Mouse (Mus musculus) layer of hippocampus, adult 11-12 months (tissue): Measurements from ENCODE around the gene Myct1.

Experiments used
- DNase-seq: peaks from one replicate; pipeline ENCODE4 v3.0.0; 2022; ENCODE audit warnings: low spot score

Myct1 gene

DNA sequence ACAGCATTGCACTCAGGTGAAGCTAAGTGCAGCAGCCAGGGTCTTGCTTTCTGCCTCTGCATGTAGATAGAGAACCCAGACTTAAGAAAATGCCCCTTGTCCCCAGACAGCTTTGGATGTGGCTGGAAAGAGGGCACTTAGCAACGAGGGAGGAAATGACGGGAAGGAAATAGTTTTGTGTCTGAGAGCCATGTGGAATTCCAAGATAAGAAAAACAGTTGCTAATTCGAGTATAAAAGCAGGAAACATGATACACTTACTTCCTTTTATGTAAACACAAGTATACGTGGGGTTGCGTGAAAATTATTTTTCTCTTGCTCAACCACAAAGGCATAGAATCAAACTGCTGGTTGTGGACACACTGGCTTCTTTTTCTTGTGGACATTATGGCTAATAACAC, at the start of gene Myct1:
Gene Myct1, plus strand, starts transcription at position 312 of the 400 bp plus-strand sequence.
- DNase-seq: no peak

DNA sequence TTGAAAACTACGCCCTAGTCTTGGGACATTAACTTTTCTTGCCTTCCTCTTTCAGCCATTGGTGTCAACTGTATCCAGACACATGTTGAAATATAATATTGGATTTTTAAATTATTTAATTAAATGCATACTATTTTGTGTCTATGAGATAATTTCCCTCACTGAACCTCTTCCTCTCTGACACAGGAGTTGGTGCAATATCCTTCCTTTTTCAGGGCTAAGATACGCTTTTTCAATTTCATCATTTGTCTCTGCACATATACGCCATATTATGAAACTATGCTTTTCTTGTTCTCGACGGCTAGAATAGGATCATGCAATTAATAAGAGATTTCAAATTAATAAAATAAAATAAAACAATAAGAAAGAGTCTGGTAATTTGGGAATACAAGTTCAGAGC, 47.1 kb upstream of the Myct1 start:
- DNase-seq: no peak

DNA sequence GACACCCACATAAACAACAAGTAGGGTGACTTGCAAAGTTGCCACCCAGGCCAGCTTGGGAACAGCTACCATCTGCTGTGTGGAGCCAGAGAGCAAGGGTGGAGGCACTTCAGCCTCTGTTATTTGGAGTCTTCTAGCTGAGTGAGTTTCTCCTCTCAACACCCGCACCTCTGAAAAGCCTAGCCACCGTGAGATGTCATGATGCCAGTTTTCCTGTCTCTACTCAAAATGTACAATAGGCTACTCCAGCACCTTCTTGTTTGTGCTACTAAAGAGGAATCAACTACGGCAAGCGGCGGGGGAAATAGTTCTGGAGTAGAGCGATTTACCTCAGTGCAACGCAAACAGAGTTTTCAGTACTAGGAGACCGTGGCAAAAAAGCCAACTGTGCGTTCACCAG, 45.8 kb upstream of the Myct1 start:
- no peak for DNase-seq

DNA sequence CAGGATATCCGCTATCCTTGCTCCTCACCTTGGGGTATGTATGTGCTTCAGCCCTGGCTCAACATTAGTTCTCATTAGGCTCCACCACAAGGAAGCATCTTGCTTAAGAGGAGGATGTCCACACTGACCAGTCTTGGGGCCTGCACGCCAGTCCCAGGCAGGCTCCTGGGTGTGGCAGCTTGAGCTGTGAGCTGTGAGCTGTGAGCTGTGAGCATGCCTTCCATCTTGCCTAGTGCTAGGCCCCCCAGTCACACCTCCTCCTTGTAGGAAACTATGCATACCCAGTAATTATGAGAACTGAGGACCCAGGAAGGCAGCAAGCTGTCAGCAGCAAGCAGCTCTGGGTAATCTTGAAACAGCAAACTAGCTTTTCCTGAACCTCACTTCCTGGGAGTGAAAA, 44.9 kb upstream of the Myct1 start:
- no peak for DNase-seq

DNA sequence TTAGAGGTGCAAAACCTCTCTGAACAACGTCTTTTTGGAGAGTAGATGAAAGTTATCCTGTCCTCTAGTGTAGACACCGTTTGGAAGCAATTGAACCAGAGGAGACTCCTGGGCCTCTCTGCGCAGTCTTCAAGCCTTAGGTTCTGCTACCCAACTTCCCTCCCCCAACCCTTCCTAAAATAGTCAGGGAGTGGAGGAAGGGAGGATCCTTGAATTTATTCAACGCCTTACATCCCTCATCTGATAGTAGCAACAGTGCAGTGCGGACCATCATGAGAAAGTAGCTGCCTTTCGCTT, 43.8 kb upstream of the Myct1 start:
- DNase-seq: no peak

DNA sequence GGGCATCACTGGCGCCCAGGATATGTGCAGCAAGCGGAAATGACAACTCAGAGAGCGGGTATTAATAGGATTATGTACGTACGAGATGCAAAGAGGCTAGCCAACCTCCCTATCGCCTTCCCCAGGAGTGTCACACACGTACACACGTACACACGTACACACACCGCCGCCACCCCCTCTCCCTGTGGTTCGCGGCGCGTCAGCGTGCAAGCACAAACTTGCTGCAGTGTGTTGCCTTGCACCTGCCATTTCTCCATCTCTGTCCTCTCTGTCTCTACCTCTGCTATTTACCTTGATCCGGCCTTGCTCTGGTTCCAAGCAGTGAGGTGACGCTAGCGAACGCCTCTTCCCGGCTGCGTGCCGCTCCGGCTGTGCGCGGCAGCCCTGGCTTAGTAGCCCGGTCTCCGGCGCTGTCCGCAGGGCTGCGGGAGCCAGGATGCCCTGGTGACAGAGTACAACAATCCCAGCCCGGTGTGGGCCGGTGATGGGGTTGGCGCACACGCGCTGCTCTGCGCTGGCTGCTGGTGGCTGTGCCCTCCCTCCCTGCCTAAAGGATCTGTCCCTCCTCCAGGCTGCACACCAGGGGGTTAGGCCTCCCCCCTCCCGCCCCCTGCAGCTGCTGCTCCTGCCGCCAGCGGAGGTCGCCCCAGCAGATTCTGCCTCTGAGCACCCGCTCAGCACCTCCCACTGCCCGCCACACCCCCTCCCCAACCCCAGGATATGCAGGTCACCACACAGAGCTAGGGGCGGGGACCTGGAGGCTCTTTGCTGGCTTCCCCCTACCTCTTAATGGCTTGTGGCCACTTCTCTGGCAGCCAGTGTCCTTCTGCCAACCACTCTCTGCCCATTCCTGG, 43.2 kb upstream of the Myct1 start:
- peak; percentile 62 for DNase-seq

DNA sequence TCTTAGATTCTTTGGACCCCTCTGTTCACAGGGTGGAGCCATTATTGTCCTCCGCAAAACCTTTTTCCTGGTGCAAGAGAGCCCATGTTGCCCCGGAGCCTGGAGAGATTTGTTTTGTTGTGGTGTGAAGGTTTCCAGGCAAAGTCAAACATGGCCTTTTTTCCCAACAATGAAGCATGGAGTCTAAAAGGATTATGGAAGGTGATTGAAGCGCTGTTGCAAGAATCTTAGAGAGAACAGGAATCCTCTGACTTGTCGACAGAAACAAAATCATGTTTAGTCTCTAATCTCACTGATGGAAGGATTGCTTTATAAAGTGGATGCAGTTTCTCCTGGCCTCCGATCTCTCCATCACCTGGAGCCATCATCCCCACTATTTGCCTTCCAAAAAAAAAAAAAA, 42.2 kb upstream of the Myct1 start, which contains the start of gene Syne1:
Gene Syne1, minus strand, starts transcription at position 101 of the 400 bp plus-strand sequence.
- DNase-seq: no peak

DNA sequence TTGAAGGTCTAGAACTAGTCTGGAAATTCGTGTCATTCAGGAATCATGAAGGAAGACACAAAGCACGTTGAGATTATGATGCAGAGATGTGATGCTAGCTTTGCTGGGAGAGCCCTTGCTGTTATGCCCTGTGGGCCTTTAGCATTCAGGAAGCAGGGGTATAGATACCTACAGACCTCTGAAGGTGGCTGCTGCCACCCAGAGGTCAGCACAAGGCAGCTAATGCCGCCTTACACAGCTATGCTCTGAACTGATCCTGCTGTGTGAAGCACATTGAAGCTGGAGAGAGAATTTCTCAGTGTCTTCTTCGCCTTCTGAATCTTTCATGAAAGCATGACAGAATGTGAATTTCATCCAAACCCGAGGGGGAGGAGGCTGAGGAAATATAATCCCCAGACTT, 38.6 kb upstream of the Myct1 start:
- DNase-seq: no peak

DNA sequence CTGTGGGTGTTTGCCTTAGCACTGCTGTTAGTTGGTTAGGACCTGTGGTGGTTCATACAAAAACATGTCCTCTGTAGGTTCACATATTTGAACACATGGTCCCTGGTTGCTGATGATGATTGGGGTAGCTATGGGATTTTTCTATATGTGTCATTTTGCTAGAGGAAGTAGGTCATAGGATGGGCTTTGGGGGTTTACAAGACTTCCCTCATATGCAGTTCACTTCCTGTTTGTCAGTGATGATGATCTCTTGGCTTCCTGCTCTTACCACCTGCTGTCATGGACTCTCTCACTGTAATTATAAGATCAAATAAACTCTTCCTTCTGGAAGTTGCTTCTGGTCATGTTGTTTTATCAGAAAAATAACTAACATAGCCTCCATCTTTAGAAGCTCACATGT, 34.8 kb upstream of the Myct1 start:
- DNase-seq: no peak

DNA sequence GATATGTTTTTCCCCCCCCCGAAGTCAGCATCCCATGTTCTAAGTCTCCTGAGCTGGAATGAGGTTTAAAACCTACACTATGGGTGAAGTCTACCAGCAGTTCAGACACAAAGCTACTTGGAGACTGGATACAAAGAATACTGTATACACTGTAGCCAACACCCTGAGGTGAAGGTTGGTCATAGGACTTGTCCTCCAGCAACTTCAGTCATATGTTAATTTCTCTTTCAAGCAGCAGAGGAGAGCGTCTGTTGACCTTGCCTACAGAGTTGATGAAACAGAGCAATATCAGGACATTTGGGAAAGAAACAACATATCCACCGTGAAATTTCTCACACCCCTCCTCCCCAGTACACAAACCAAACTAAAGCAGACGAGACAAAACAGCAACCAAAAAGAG, 33.0 kb upstream of the Myct1 start:
- DNase-seq: no peak

DNA sequence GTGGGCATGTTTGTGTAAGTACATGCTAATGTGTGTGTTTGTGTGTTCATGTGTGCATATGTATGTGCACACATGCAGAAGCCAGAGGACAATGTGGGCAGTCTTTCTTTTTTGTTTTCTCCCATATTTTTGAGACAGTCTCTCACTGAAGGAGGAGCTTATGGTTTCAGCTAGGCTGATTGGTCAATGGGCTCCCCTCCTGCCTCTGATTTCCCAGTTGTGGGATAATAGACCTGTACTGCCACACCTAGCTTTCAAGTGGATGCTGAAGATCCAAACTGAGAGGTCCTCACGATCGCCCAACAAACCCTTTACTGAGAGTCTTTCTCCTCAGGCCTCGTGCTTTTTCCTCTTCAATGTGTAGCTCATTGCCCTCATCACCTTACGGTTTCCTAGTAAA, 31.9 kb upstream of the Myct1 start:
- no peak for DNase-seq

DNA sequence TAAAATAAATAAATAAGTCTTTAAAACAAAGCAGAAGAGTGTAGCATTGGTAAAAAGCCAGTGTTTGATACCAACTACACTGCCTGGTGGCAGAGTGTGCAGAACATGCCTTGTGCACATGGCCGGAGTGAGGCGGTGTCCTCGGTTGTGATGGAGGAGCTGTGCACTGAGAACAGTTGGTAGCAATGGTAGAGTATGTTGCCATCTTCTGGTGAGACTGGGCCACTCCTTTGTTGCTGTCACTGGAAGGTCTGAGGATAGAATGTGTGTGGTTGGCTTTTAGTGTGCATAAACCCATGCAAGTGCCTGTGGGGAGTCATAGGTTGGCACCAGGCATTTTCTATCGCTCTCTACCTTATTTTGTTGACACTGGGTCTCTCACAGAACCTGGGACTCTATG, 24.6 kb upstream of the Myct1 start:
- no peak for DNase-seq

DNA sequence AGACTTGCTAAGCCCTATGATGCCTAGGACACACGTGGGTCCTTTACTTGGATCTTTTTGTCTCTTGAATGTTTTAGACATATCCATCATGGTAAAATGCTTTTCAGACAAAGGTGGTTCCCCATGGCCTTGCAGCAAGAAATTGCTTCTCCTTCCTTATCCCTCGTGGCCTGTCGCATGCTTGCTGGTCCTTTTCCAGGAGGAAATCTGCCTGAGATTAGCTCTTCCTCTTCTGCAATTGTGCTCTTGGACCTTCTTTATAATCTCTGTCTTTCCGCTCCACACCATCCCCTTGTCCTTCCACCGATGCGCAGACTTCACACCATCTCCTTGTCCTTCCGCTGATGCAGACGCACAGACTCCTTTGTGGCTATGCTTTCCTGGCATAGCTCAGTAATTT, 23.5 kb upstream of the Myct1 start:
- no peak for DNase-seq

DNA sequence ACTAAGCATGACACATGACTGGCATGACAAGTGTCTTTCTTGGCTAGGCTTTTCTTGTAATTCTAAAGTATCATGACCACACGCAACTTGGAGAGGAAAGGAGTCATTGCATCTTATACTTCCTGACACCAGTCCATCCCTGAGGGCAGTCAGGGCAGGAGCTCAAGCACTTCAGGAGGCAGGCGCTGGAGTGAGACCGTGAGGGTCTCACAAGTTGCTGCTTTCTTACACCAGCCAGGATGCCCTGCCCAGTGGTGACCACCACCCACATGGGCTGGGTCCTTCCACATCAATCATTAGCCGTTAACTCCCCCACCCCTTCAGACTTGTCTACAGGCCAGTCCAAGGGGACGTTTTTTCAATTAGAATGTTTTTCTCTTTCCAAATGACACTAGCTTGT, 22.2 kb upstream of the Myct1 start:
- DNase-seq: no peak

DNA sequence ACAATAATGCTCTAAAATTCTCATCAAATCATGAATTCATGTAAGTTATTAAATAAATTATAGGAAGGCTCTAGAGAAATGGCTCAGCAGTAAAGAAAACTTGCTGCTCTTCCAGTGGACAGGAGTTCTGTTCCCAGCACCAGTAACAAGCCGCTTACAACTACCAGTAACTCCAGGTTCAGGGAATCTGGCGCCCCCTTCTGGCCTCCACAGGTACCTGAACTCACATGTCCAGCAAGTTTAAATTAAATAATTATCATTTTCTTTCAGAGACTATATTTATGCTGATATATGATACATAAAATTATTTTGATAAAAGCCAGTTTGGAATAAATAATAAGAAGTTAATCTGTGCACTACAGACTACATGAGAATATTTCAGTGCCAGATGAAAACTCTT, 20.2 kb upstream of the Myct1 start:
- no peak for DNase-seq

DNA sequence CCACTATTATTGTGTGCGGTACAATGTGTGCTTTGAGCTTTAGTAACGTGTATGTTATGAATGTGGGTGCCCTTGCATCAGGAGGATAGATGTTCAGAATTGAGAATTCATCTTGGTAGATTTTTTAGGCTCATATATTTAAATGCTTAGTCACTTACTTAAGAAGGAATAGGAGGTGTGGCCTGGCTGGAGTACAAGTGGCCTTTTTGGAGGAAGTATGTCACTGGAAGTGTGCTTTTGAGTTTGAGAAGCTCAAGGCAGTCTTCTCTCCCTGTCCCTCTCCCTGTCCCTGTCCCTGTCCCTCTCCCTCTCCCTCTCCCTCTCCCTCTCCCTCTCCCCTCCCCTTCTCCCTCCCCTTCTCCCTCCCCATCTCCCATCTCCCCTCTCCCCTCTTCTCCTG, 2.5 kb upstream of the Myct1 start:
- no peak for DNase-seq

DNA sequence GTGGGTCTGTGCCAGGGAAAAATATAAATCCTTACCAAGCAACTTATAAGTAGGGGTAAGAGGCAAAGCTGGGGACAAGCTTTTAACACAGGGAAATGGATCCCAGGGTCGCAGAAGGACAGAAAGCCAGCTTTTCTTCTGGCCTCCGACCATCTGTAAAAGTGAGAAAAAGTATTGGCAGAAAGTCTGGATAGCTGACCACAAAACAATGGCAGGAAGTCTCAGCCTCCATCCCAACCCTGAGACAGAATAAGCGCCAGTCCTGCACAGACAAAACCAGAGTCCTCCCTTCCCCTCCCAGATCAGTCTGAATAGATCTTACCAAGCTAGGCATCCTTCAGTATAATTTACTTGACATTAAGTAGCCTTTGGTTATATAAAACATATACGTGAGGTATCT, 1.6 kb upstream of the Myct1 start:
- no peak for DNase-seq

DNA sequence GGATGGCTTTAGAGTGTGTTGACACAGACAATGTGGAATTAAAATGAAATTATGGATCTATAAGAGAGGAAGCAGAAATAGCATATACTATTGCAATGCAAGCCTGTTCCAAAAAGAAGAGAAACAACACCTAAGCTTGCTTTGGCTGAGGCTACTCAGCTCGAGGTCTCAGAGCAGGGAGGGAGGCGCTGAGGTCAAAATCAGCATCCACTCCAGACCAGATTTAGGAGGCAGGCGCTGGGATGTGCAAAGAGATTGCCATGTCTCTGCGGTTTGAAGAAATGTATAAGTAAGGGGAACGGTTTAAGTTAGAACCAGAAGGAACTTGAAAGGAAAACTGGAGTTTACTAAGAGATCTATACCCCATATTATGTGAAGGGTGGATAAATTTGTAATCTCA, 882 bp downstream of the Myct1 start:
- DNase-seq: no peak

DNA sequence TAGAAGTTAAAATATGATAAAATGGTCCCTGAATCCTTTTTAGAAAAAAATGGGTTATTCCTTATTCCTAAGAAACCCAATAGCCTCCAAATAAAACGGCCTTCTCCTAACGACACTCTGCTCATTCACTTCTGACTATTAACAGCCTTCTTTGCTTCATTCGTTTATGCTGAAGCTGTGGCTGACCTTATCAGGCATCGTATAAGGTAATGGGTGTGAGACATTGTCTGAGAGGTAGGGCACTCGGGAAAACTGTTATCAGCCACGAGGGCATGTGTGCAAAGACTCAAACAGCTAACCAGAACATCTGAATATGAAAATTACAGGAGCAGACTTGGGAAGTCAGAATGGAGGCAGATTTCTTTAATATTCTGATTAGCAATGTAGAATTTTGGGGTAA, 3.0 kb downstream of the Myct1 start:
- DNase-seq: no peak

DNA sequence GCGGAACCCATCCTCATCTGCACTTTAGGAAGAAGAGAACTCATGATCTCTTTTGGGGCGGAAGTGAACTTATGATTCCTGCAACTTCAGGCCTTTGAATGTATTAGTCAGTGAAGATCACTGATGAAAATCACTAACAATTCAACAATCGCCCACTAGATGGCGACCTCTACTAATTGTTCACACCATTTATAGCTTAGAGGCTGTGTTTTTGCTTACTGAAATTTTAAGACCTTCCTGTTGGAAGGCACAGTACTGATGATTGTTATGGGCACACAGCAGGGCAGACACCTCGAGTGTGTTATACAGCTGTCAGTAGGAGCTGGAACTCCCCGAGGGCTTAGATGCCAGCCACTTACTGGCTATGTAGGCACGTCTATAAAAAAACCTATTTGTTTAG, 6.5 kb downstream of the Myct1 start:
- DNase-seq: peak; percentile 80

DNA sequence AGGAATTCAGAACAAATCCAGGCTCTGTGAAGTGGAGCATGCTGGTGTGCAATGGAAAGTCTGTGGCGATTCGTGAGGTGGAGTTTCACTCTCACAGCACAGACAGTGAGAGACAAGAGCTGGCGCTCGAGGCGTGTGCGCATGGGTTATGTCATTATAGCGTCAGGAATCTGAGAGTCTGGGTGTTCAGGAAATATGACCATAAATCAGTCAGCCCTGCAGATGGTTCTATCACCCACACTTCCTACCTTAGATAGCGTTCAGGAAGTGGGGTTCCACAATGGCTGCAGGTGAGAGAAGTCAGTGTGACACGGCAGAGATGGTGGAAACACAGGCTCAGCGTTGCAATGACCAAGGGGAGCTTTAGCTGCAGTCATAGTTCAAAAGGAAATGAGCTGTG, 9.9 kb downstream of the Myct1 start:
- no peak for DNase-seq

DNA sequence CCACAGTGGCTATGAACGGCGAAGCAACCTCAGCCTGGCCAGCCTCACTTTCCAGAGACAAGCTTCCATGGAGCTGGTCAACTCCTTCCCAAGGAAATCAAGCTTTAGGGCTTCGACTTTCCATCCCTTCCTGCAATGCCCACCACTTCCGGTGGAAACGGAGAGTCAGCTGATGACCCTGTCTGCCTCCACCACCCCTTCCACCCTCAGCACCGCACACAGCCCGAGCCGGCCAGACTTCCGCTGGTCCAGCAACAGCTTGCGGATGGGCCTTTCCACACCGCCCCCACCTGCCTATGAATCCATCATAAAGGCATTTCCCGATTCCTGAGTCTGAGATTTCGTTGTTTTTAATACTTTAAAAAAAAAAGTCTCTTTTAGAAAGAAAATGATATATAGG, 10.8 kb downstream of the Myct1 start:
- DNase-seq: no peak

DNA sequence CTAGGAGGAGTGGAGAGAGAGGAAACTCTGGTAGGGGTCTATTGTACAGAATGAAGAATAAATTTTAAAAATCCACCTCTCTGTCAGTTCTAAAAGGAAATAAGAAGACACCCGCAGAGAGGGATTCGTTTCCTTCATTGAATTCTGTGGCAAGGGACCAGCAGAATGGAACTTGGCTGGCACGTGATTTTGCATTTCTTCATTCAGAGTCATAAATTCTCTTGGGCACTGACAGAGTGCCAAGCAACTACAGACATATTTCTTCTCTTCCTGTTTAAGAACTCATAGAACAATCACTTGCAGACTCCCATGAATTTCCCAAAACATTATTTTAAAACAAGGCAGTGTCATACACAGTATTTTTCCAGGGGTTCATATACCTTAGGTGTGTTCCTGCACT, 15.3 kb downstream of the Myct1 start:
- DNase-seq: no peak

DNA sequence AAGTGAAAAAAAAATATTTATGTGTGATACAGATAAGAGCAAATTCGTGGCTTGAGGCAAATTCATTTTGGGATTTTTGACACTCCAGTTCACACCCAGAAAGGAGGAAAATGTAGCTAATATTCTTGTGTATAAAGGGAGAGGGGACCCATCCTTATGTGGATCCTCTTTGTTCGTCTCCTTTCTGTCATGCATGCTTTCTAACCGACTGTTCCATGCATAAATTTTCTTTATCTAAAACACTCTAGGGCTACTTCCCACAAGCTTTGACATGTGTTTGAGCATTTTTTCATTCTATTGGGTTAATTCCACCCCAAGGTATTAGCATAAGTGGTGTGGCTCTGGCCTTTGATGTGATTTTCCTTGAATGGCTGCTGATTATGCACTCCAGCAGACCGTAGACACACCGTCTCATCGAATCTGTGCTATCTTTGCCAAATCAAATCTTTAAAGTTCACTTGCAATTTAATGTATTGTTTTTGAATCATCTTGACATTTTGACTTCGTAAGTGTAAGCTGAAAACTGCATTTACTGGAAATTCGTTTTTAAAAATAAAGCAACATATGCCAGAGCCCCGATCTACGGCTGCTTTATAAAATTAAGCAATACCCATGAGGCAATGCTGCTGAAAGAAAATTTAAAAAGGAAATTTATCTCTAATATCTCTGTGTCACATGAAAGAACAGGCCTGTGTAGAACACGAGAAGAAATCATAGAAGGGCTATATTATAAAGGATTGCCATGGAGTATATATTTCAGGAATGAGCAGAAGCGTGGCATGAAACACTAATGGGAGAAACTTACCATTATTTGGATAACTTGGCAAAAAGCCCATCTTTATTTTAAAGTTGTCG, 21.8 kb downstream of the Myct1 start:
- DNase-seq: no peak
